Mouse (Mus musculus) liver, postnatal 0 days (tissue): ENCODE measurements around the gene Cd248. TPM values are rescaled to one million over a fixed set of nuclear protein-coding genes. Genes with fewer than 3 reads are reported as not detected.
"Not testable (repeated sequence)": the region's sequence is repeated elsewhere in the genome, so short reads cannot be mapped to it uniquely, and the experiment has no call there.

Experiments
- ATAC-seq: fragments of 200-750 bp; cut with Nextera tagmentation; 2 replicates; pipeline ENCODE4 v1.8.0; 2017; ENCODE audit warnings: mild to moderate bottlenecking, moderate library complexity
- DNase-seq: peaks from one replicate; pipeline ENCODE4 v3.0.0-alpha.2; 2016
- H3K27ac ChIP-seq: fragments of 300-500 bp; sonication (generic); 2 replicates; pipeline ENCODE4 v1.5.1; 2014; ENCODE audit warnings: antibody characterized with exemption, moderate library complexity, mild to moderate bottlenecking, low read depth
- H3K27me3 ChIP-seq: fragments of 300-500 bp; sonication (generic); 2 replicates; pipeline ENCODE4 v1.6.1; 2014; ENCODE audit warnings: low read length, control low read depth, mixed read lengths; ENCODE audit not compliant: insufficient read depth
- H3K36me3 ChIP-seq: fragments of 300-500 bp; sonication (generic); replicated peaks from 2 replicates; pipeline ENCODE4 v1.6.1; 2014; ENCODE audit warnings: mild to moderate bottlenecking, control low read depth, low read length, moderate library complexity, mixed read lengths; ENCODE audit not compliant: insufficient read depth
- H3K4me1 ChIP-seq: fragments of 300-500 bp; sonication (generic); 2 replicates; pipeline ENCODE4 v1.6.1; 2014; ENCODE audit warnings: antibody characterized with exemption, mild to moderate bottlenecking, control low read depth; ENCODE audit not compliant: insufficient read depth
- H3K4me2 ChIP-seq: fragments of 300-500 bp; sonication (generic); 2 replicates; pipeline ENCODE4 v1.6.1; 2014; ENCODE audit warnings: low read depth, mild to moderate bottlenecking, low read length, moderate library complexity, mixed read lengths
- H3K4me3 ChIP-seq: fragments of 300-500 bp; sonication (generic); 2 replicates; pipeline ENCODE4 v1.5.1; 2014; ENCODE audit warnings: low read depth, low read length
- H3K9ac ChIP-seq: fragments of 300-500 bp; sonication (generic); replicated peaks from 2 replicates; pipeline ENCODE4 v1.6.1; 2014; ENCODE audit warnings: mild to moderate bottlenecking, moderate library complexity
- H3K9me3 ChIP-seq: fragments of 300-500 bp; sonication (generic); 2 replicates; pipeline ENCODE4 v1.6.1; 2016; ENCODE audit warnings: mild to moderate bottlenecking, control low read depth, low read length, mixed read lengths
- CTCF ChIP-seq: sonication (generic); IDR thresholded peaks from 2 replicates; pipeline ENCODE4 v1.5.1; 2016; ENCODE audit warnings: antibody characterized with exemption, low read depth
- EP300 ChIP-seq: IDR thresholded peaks from 2 replicates; pipeline ENCODE4 v1.6.1; 2016; ENCODE audit warnings: antibody characterized with exemption, low read depth, mild to moderate bottlenecking
- WGBS: fragments of 180-500 bp; shearing (Covaris S2); extraction: QIAGEN DNeasy Blood & Tissue Kit; methylation state at CpG from one replicate; pipeline ENCODE4 v1.1.7; 2014; ENCODE audit not compliant: insufficient replicate concordance; 5-methylcytosine and 5-hydroxymethylcytosine counted together
- polyA plus RNA-seq: library from polyadenylated mRNA; unstranded; fragments of >200 nt; fragmentation: Nextera tagmentation; extraction: Ambion mirVana; gene quantifications from 2 replicates; pipeline ENCODE4 v1.2.1, GENCODE M21; 2015

Gene Cd248
- polyA plus RNA-seq, 1 experiment from 2014 or later, result 2.0 TPM

GRCm38 (mm10) chr19:5082596-5082995 lies 14.7 kb downstream of the Cd248 start:
- no peaks in the 10 kb centered on the region for H3K36me3 ChIP-seq
- H3K27ac ChIP-seq, result no peak overlapping the region
- peaks cover 12% of the 10 kb centered on the region for H3K4me1 ChIP-seq
- no peak overlapping the region for H3K4me3 ChIP-seq
- H3K9me3 ChIP-seq, result no peaks in the 10 kb centered on the region
- peaks cover 69% of the 10 kb centered on the region for H3K27me3 ChIP-seq
- H3K4me2 ChIP-seq, result no peak overlapping the region
- no peak for ATAC-seq
- DNase-seq, result no peak
- H3K9ac ChIP-seq, result no peak overlapping the region
- 63% methylated on average over 24 of the region's 24 CpGs for WGBS
- TF ChIP-seq CTCF (no peak), EP300 (no peak)

- ATAC-seq, result no peak
- 57% methylated on average over 3 of the region's 3 CpGs for WGBS
- Histone ChIP-seq H3K36me3 (no peaks in the 10 kb centered on the region), H3K9me3 (no peaks in the 10 kb centered on the region), H3K4me3 (peak overlapping the region; percentile 56; the same call in 1 of the 2 replicates), H3K27me3 (peaks cover 65% of the 10 kb centered on the region), H3K4me1 (peaks cover 22% of the 10 kb centered on the region), H3K4me2 (no peak overlapping the region; the same call in 1 of the 2 replicates), H3K9ac (no peak overlapping the region), H3K27ac (no peak overlapping the region)
- DNase-seq, result no peak
- TF ChIP-seq CTCF (no peak), EP300 (no peak)
Measured at GRCm38 (mm10) chr19:5083961-5084833, 16.3 kb downstream of the Cd248 start.

- peaks cover 25% of the 10 kb centered on the region for H3K4me1 ChIP-seq
- no peak overlapping the region for H3K9ac ChIP-seq
- H3K27ac ChIP-seq, result no peak overlapping the region
- no peaks in the 10 kb centered on the region for H3K9me3 ChIP-seq
- peaks cover 61% of the 10 kb centered on the region for H3K27me3 ChIP-seq
- ATAC-seq, result no peak
- WGBS, result 5% methylated on average over 12 of the region's 15 CpGs
- TF ChIP-seq CTCF (no peak), EP300 (no peak)
- no peaks in the 10 kb centered on the region for H3K36me3 ChIP-seq
- H3K4me3 ChIP-seq, result peak overlapping the region; percentile 56
- DNase-seq, result no peak
- H3K4me2 ChIP-seq, result peak overlapping the region; percentile 91
Measured at GRCm38 (mm10) chr19:5084834-5085144, 16.9 kb downstream of the Cd248 start.

GRCm38 (mm10) chr19:5085145-5085863 lies 17.4 kb downstream of the Cd248 start, which contains the start of gene Tmem151a:
Gene Tmem151a (minus strand): TSS chr19:5085531.
- 2% methylated on average over 61 of the region's 69 CpGs for WGBS
- peak within 1 kb of the TSS; percentile 91 for H3K4me2 ChIP-seq
- H3K4me3 ChIP-seq, result peak within 1 kb of the TSS; percentile 56
- peaks cover 58% of the 10 kb centered on the region for H3K27me3 ChIP-seq
- H3K27ac ChIP-seq, result no peak within 1 kb of the TSS
- H3K36me3 ChIP-seq, result no peaks in the 10 kb centered on the region
- DNase-seq, result peak; percentile 59
- H3K9ac ChIP-seq, result no peak within 1 kb of the TSS; the same call in 1 of the 2 replicates
- no peak for ATAC-seq
- TF ChIP-seq EP300 (no peak), CTCF (no peak)
- H3K4me1 ChIP-seq, result peaks cover 25% of the 10 kb centered on the region
- no peaks in the 10 kb centered on the region for H3K9me3 ChIP-seq

- not testable (repeated sequence) for H3K9ac ChIP-seq, H3K4me3 ChIP-seq, ATAC-seq, H3K36me3 ChIP-seq, DNase-seq, H3K4me2 ChIP-seq, H3K27ac ChIP-seq, H3K9me3 ChIP-seq
- Histone ChIP-seq H3K4me1 (peaks cover 25% of the 10 kb centered on the region), H3K27me3 (peaks cover 48% of the 10 kb centered on the region)
- WGBS, result 54% methylated on average over 4 of the region's 4 CpGs
- peak; percentile 36; the same call in 1 of the 2 replicates for TF ChIP-seq CTCF
Measured at GRCm38 (mm10) chr19:5086533-5086932, 18.7 kb downstream of the Cd248 start.
